Comparison of ENCODE assay signal across 24 mouse cellular contexts in the genomic region with DNA sequence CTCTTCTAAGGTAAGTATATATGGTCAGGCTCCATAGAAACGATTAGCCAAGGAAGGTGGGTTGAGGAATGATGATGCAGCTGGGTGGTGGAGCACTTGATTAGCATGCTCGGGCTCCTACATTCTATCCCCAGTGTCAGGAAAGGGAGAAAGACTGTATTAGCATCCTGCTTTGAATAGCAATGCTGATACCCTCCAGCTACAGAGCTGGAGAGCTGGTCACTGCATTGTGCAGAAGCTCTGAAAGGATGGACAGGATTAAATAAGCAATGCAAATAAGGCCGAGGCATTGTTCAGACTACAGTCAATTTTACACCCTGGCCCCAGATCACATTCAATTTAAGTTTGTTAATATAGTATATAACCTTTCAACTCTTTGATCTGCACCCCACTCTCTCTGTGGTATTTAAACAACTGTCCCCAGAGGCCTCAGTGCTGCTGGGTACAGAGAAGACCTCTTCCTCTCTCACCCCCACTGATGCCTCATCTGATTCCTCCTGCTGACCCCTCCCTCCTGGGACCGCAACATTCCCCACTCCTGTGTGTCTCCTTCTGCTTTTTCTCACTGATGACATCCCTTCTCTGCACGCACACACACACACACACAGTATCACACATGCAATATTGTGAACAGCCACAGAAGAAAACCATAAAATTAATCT. TPM values are rescaled to one million over a fixed set of nuclear protein-coding genes. Genes with fewer than 3 reads are reported as not detected.
A peak's percentile ranks its signal among the peaks of the same experiment; 100 is the strongest.
DNase-seq lines count a peak whose midpoint lies in the region; ATAC-seq and TF ChIP-seq lines count a peak whose summit lies in the region.
"Had no signal": no experiment of that assay in that cellular context is flagged by ENCODE, and none has a peak within 500 bp of the region (broad histone marks: within the 10 kb centered on the region; RNA-seq: fewer than 3 reads in every experiment).

No protein-coding gene starts in this region.

- no peak overlapping the region for H3K9ac ChIP-seq in hindbrain, embryonic 11.5 days (ENCODE audit: low read depth, low read length)
- H3K9ac ChIP-seq in hindbrain, embryonic 16.5 days (ENCODE audit: low read depth, low read length) = no peak overlapping the region
- no peak overlapping the region for H3K9ac ChIP-seq in ES-Bruce4 (ENCODE audit: low read depth, poor library complexity, severe bottlenecking)
- no peak overlapping the region for H3K9ac ChIP-seq in midbrain, embryonic 15.5 days
- H3K9ac ChIP-seq in stomach, postnatal 0 days (ENCODE audit: low read length) = no peak overlapping the region
- H3K9ac ChIP-seq: embryonic facial prominence, embryonic 13.5 days; forebrain, embryonic 12.5 days; forebrain, postnatal 0 days; hindbrain, embryonic 15.5 days had no signal

- peak; percentile 5 for DNase-seq in hindbrain, embryonic 11.5 days (ENCODE audit: low spot score)
- peak; percentile 48 for DNase-seq in ZHBTc4 (ENCODE audit: low read depth, low spot score)
- no peak for DNase-seq in stomach, postnatal 0 days (ENCODE audit: low spot score)
- DNase-seq in layer of hippocampus, postnatal 25 days (ENCODE audit: extremely low spot score in 1 of 2, low spot score in 1 of 2) = no peak
- DNase-seq: adrenal gland, postnatal 14 days; cerebellum, adult 18-20 months; cerebellum, adult 9-11 months; cerebellum, postnatal 36 days; forebrain, postnatal 0 days; gastrocnemius, postnatal 14 days; heart, postnatal 10 days; heart, postnatal 4 days had no signal

- no peaks in the 10 kb centered on the region for H3K27me3 ChIP-seq in hindbrain, embryonic 11.5 days (ENCODE audit: control insufficient read depth, insufficient read depth, low read length)
- no peaks in the 10 kb centered on the region for H3K27me3 ChIP-seq in hindbrain, embryonic 16.5 days (replicated peaks; ENCODE audit: control insufficient read depth, insufficient read depth, low read length)
- H3K27me3 ChIP-seq in ES-Bruce4 (ENCODE audit: control insufficient read depth, insufficient read depth, low read length, poor library complexity, severe bottlenecking) = no peaks in the 10 kb centered on the region
- no peaks in the 10 kb centered on the region for H3K27me3 ChIP-seq in midbrain, embryonic 15.5 days (replicated peaks)
- no peaks in the 10 kb centered on the region for H3K27me3 ChIP-seq in stomach, postnatal 0 days (ENCODE audit: control insufficient read depth, insufficient read depth, low read length)
- H3K27me3 ChIP-seq: embryonic facial prominence, embryonic 13.5 days; forebrain, embryonic 12.5 days; hindbrain, embryonic 15.5 days had no signal

- peak; percentile 53; the same call in 1 of the 2 replicates for TF ChIP-seq EP300 in ES-Bruce4 (IDR thresholded peaks at IDR 0.05; ENCODE audit: insufficient read depth, low read depth, low read length)
- TF ChIP-seq EP300 in stomach, postnatal 0 days (optimal IDR thresholded peaks at IDR 0.05) = no peak

- ATAC-seq in hindbrain, embryonic 11.5 days (ENCODE audit: low FRiP score) = peak; percentile 76
- ATAC-seq in hindbrain, embryonic 16.5 days = no peak
- ATAC-seq in midbrain, embryonic 15.5 days (replicated peaks) = peak; percentile 45; the same call in 1 of the 2 replicates
- no peak for ATAC-seq in stomach, postnatal 0 days (ENCODE audit: low FRiP score, low TSS enrichment)
- ATAC-seq: activated CD4-positive, CD25-positive, alpha-beta regulatory T cell, adult 4 months; forebrain, postnatal 0 days; inflammation-experienced regulatory T-cells, adult 6 months had no signal

- no peaks in the 10 kb centered on the region for H3K9me3 ChIP-seq in hindbrain, embryonic 11.5 days (ENCODE audit: control insufficient read depth, low read length)
- H3K9me3 ChIP-seq in hindbrain, embryonic 16.5 days (ENCODE audit: control insufficient read depth, low read length) = no peaks in the 10 kb centered on the region
- H3K9me3 ChIP-seq in ES-Bruce4 (replicated peaks; ENCODE audit: control insufficient read depth, insufficient read depth, low read length, poor library complexity, severe bottlenecking) = no peaks in the 10 kb centered on the region
- no peaks in the 10 kb centered on the region for H3K9me3 ChIP-seq in midbrain, embryonic 15.5 days
- H3K9me3 ChIP-seq in stomach, postnatal 0 days (ENCODE audit: control insufficient read depth, low read length) = no peaks in the 10 kb centered on the region
- H3K9me3 ChIP-seq: embryonic facial prominence, embryonic 13.5 days; forebrain, embryonic 12.5 days; heart, embryonic 10.5 days; hindbrain, embryonic 15.5 days had no signal

- H3K4me1 ChIP-seq in hindbrain, embryonic 11.5 days (replicated peaks; ENCODE audit: control insufficient read depth, insufficient read depth, low read length) = 0 out of 2 replicates have a peak, but pooled peaks cover 5% of the 10 kb centered on the region
- no peaks in the 10 kb centered on the region for H3K4me1 ChIP-seq in hindbrain, embryonic 16.5 days (ENCODE audit: control insufficient read depth, insufficient read depth, low read depth, low read length)
- H3K4me1 ChIP-seq in ES-Bruce4 (ENCODE audit: control insufficient read depth, insufficient read depth, low read length) = peaks cover 3% of the 10 kb centered on the region
- H3K4me1 ChIP-seq in midbrain, embryonic 15.5 days = peaks cover 8% of the 10 kb centered on the region
- H3K4me1 ChIP-seq in stomach, postnatal 0 days (replicated peaks; ENCODE audit: control insufficient read depth, insufficient read depth) = no peaks in the 10 kb centered on the region
- H3K4me1 ChIP-seq: embryonic facial prominence, embryonic 13.5 days; heart, embryonic 10.5 days; hindbrain, embryonic 15.5 days had no signal

- no peaks in the 10 kb centered on the region for H3K36me3 ChIP-seq in hindbrain, embryonic 11.5 days (ENCODE audit: control insufficient read depth, insufficient read depth, low read length)
- no peaks in the 10 kb centered on the region for H3K36me3 ChIP-seq in hindbrain, embryonic 16.5 days (ENCODE audit: control insufficient read depth, insufficient read depth, low read length)
- no peaks in the 10 kb centered on the region for H3K36me3 ChIP-seq in ES-Bruce4 (ENCODE audit: control insufficient read depth, insufficient read depth, low read length, poor library complexity, severe bottlenecking)
- no peaks in the 10 kb centered on the region for H3K36me3 ChIP-seq in midbrain, embryonic 15.5 days (replicated peaks)
- H3K36me3 ChIP-seq in stomach, postnatal 0 days (ENCODE audit: control insufficient read depth, insufficient read depth, low read length) = no peaks in the 10 kb centered on the region
- H3K36me3 ChIP-seq: embryonic facial prominence, embryonic 13.5 days; forebrain, embryonic 12.5 days; heart, embryonic 10.5 days; hindbrain, embryonic 15.5 days had no signal

- H3K4me2 ChIP-seq in hindbrain, embryonic 11.5 days (replicated peaks; ENCODE audit: low read depth, low read length) = no peak overlapping the region
- H3K4me2 ChIP-seq in hindbrain, embryonic 16.5 days (ENCODE audit: low read length) = no peak overlapping the region
- no peak overlapping the region for H3K4me2 ChIP-seq in midbrain, embryonic 15.5 days
- H3K4me2 ChIP-seq in stomach, postnatal 0 days (replicated peaks; ENCODE audit: low read depth) = no peak overlapping the region
- H3K4me2 ChIP-seq: embryonic facial prominence, embryonic 13.5 days; forebrain, embryonic 12.5 days; hindbrain, embryonic 15.5 days had no signal

- no peak overlapping the region for H3K27ac ChIP-seq in hindbrain, embryonic 11.5 days (ENCODE audit: low read depth, low read length)
- H3K27ac ChIP-seq in hindbrain, embryonic 16.5 days (ENCODE audit: low read depth, low read length) = no peak overlapping the region
- peak overlapping the region; percentile 54 for H3K27ac ChIP-seq in ES-Bruce4 (ENCODE audit: insufficient read depth, low read length)
- no peak overlapping the region for H3K27ac ChIP-seq in midbrain, embryonic 15.5 days
- no peak overlapping the region for H3K27ac ChIP-seq in stomach, postnatal 0 days (replicated peaks)
- H3K27ac ChIP-seq: embryonic facial prominence, embryonic 13.5 days; forebrain, embryonic 12.5 days; heart, embryonic 10.5 days; hindbrain, embryonic 15.5 days had no signal

- TF ChIP-seq POLR2A in ES-Bruce4 (IDR thresholded peaks at IDR 0.05; ENCODE audit: insufficient read depth, low read length) = no peak

- 45% methylated on average over 5 of the region's 5 CpGs for WGBS in hindbrain, embryonic 11.5 days
- 33% methylated on average over 5 of the region's 5 CpGs for WGBS in hindbrain, embryonic 16.5 days
- WGBS in midbrain, embryonic 15.5 days = 28% methylated on average over 5 of the region's 5 CpGs
- WGBS in stomach, postnatal 0 days = 67% methylated on average over 5 of the region's 5 CpGs

- H3K4me3 ChIP-seq in hindbrain, embryonic 11.5 days (ENCODE audit: low read depth, low read length) = no peak overlapping the region
- no peak overlapping the region for H3K4me3 ChIP-seq in hindbrain, embryonic 16.5 days (ENCODE audit: low read length)
- no peak overlapping the region for H3K4me3 ChIP-seq in ES-Bruce4 (ENCODE audit: low read depth, low read length)
- no peak overlapping the region for H3K4me3 ChIP-seq in midbrain, embryonic 15.5 days
- no peak overlapping the region for H3K4me3 ChIP-seq in stomach, postnatal 0 days (ENCODE audit: low read depth, low read length)
- H3K4me3 ChIP-seq: embryonic facial prominence, embryonic 13.5 days; forebrain, embryonic 12.5 days; heart, embryonic 10.5 days; hindbrain, embryonic 15.5 days had no signal

- no peak for TF ChIP-seq CTCF in ES-Bruce4 (IDR thresholded peaks at IDR 0.05; ENCODE audit: low read depth, low read length)
- TF ChIP-seq CTCF in stomach, postnatal 0 days (IDR thresholded peaks at IDR 0.05; ENCODE audit: low read depth) = no peak

RNA-seq across cellular contexts. Expression of a gene that starts 21.6 kb away (rescaled TPM):
- 0.10 TPM in 1 of 2 replicates, not detected in the other for polyA plus RNA-seq in hindbrain, embryonic 11.5 days (2014; fragmentation: Nextera tagmentation; extraction: Ambion mirVana)
- polyA plus RNA-seq in hindbrain, embryonic 16.5 days (2015; fragmentation: Nextera tagmentation; extraction: Ambion mirVana) = 0.29 and 0.59 TPM in 2 replicates
- polyA plus RNA-seq in ES-Bruce4 (2011; ENCODE audit: insufficient read depth, insufficient read length, low read depth, missing spikeins) = not detected in 2 replicates
- 0.34 and 0.43 TPM in 2 replicates for polyA plus RNA-seq in midbrain, embryonic 15.5 days (2015; fragmentation: Nextera tagmentation; extraction: Ambion mirVana)
- 24.8 and 26.3 TPM in 2 replicates for polyA plus RNA-seq in stomach, postnatal 0 days (2015; fragmentation: Nextera tagmentation; extraction: Ambion mirVana)
- 1 to 10 TPM; 1.6 to 2.2 TPM for total RNA-seq in layer of hippocampus, postnatal 25 days (2021)
- total RNA-seq: adrenal gland, adult 18-20 months; granulocyte monocyte progenitor cell, adult 5-6 weeks; heart, postnatal 10 days; heart, postnatal 4 days had no signal
- polyA plus RNA-seq: activated CD4-positive, CD25-positive, alpha-beta regulatory T cell, adult 4 months; C2C12; forebrain, embryonic 12.5 days; inflammation-experienced regulatory T-cells, adult 6 months had no signal

Comparison
In these comparisons a context has a peak if more than half of its experiments do, and no peak if none do; other contexts are left out.
1. ATAC-seq: peak in hindbrain, embryonic 11.5 days (single experiment) and midbrain, embryonic 15.5 days (single experiment); none in hindbrain, embryonic 16.5 days (single experiment) and stomach, postnatal 0 days (single experiment).
2. DNase-seq: peak in hindbrain, embryonic 11.5 days (single experiment) and ZHBTc4 (single experiment); none in stomach, postnatal 0 days (single experiment) and layer of hippocampus, postnatal 25 days (0 of 2).
3. RNA of a gene that starts 21.6 kb away (polyA plus RNA-seq): 24.8 to 26.3 TPM in stomach, postnatal 0 days; 0.29 to 0.59 TPM in hindbrain, embryonic 16.5 days, 0.34 to 0.43 TPM in midbrain, embryonic 15.5 days, not detected in ES-Bruce4 and 0.10 TPM in hindbrain, embryonic 11.5 days; every median in the first group is over 10 times any median in the second.